Mouse (Mus musculus) G1E (cell line): ENCODE results near the gene Gamt.

Experiments
- CTCF ChIP-seq: IDR thresholded peaks from 2 replicates; pipeline ENCODE4 v1.5.1; 2012; ENCODE audit warnings: low read depth, low read length, inconsistent platforms, mixed read lengths
- GATA1 ChIP-seq: IDR thresholded peaks from 2 replicates; pipeline ENCODE4 v1.6.1; 2012; ENCODE audit warnings: borderline replicate concordance, low read length, inconsistent platforms, mixed read lengths
- POLR2AphosphoS5 ChIP-seq: IDR thresholded peaks from 2 replicates; pipeline ENCODE4 v1.6.1; 2012; ENCODE audit warnings: low read depth, low read length, inconsistent platforms; ENCODE audit not compliant: insufficient replicate concordance

DNA sequence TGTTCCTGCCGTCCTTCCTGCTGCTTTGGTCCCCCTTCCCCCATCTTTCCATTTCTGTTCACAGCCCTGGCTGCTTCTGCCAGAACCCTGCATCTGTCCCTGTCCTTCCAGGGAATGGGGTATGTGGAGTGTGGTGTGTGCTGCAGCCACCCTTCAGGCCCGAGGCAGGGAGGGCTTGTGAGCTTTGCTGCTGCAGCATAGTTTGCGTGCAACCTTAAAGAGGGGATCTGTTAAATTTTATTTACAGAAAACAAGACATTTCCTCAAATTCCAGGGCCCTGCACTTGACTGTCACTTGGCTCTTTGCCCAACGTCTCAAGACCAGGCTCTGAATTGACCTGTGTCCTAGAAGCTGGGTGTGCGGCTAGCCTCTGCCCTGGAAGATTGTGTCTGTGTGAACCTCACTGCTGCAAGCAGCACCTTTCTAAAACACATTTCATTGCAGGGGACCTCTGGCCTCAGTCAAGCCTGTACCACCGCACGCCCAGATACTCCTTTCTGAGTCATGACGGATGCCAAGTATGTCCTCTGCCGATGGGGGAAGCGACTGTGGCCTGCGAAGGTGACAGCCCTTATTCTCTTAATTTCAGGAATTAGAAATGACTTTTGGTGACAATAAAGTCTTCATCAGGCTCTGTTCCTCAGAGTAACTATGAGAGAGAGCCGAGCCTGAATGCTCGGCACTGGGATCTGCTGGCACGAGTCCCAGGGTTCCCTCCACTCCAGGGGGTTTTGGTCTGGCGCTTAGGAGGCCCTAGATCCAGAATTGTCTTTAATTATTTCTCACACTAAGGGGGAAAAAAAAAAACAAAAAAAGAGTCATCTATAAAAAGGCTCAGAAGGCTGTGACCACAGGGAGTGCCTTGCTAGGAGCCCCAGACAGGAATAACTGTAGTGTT is 32.7 kb downstream of the Gamt start:
- TF ChIP-seq CTCF (no peak), GATA1 (no peak), POLR2AphosphoS5 (no peak)
